Mouse (Mus musculus) MEL (cell line): Measurements from ENCODE around the gene Fcnb. TPM values are rescaled to one million over a fixed set of nuclear protein-coding genes. Genes with fewer than 3 reads are reported as not detected.

ENCODE experiments used
- DNase-seq: peaks from one replicate; pipeline ENCODE4 v3.0.0; 2011; ENCODE audit warnings: low read depth, low spot score
- H3K27ac ChIP-seq: 2 replicates; pipeline ENCODE4 v1.5.1; 2012; ENCODE audit warnings: low read depth, mild to moderate bottlenecking, control low read depth, low read length, moderate library complexity; ENCODE audit not compliant: control insufficient read depth
- H3K27me3 ChIP-seq, 2 experiments: fragments of 150-350 bp in 1 of 2; sonication (generic) in 1 of 2; 2 replicates each; pipeline ENCODE4 v1.6.1; 2012; ENCODE audit warnings: low read length in 2 of 2, mild to moderate bottlenecking in 2 of 2, improper control_type of control experiment in 1 of 2, moderate library complexity in 1 of 2; ENCODE audit not compliant: insufficient read depth in 2 of 2, control insufficient read depth in 1 of 2
- H3K36me3 ChIP-seq, 2 experiments: 2 replicates each; pipeline ENCODE4 v1.6.1; 2012 to 2014; ENCODE audit warnings: low read length in 2 of 2, improper control_type of control experiment in 1 of 2, inconsistent platforms in 1 of 2, mild to moderate bottlenecking in 1 of 2; ENCODE audit not compliant: insufficient read depth in 2 of 2, control insufficient read depth in 1 of 2
- H3K4me1 ChIP-seq, 2 experiments: fragments of 150-350 bp in 1 of 2; sonication (generic) in 1 of 2; 2 replicates each; pipeline ENCODE4 v1.6.1; 2012; ENCODE audit warnings: low read length in 2 of 2, improper control_type of control experiment in 1 of 2, mild to moderate bottlenecking in 1 of 2; ENCODE audit not compliant: insufficient read depth in 2 of 2, control insufficient read depth in 1 of 2
- H3K4me3 ChIP-seq, 2 experiments: fragments of 150-350 bp in 1 of 2; sonication (generic) in 1 of 2; 2 replicates each; pipeline ENCODE4 v1.5.1; 2012; ENCODE audit warnings: low read depth in 2 of 2, low read length in 2 of 2, mild to moderate bottlenecking in 2 of 2, moderate library complexity in 2 of 2, control low read depth in 1 of 2, improper control_type of control experiment in 1 of 2; ENCODE audit not compliant: control insufficient read depth in 1 of 2, insufficient read depth in 1 of 2
- H3K79me2 ChIP-seq: 2 replicates; pipeline ENCODE4 v1.6.1; 2012; ENCODE audit warnings: mild to moderate bottlenecking, low read length, moderate library complexity; ENCODE audit not compliant: control insufficient read depth, poor library complexity, insufficient read depth
- H3K9ac ChIP-seq: 2 replicates; pipeline ENCODE4 v1.6.1; 2012; ENCODE audit warnings: low read depth, mild to moderate bottlenecking, control low read depth, low read length, moderate library complexity; ENCODE audit not compliant: control insufficient read depth, poor library complexity, severe bottlenecking
- H3K9me3 ChIP-seq: fragments of 150-350 bp; sonication (generic); replicated peaks from 2 replicates; pipeline ENCODE4 v1.6.1; 2012; ENCODE audit warnings: mild to moderate bottlenecking, low read length, improper control_type of control experiment, moderate library complexity; ENCODE audit not compliant: insufficient read depth
- BHLHE40 ChIP-seq: IDR thresholded peaks from 2 replicates; pipeline ENCODE4 v1.6.1; 2012; ENCODE audit warnings: low read depth, mild to moderate bottlenecking, inconsistent platforms, low read length, improper control_type of control experiment, borderline replicate concordance
- CTCF ChIP-seq, 3 experiments: IDR thresholded peaks in 2 of 3; conservative IDR thresholded peaks in 1 of 3; 2 replicates each; pipeline ENCODE4 v1.5.1; 2011 to 2012; ENCODE audit warnings: low read length in 3 of 3, low read depth in 2 of 3, mild to moderate bottlenecking in 2 of 3, improper control_type of control experiment in 1 of 3, inconsistent platforms in 1 of 3, mixed read lengths in 1 of 3, moderate library complexity in 1 of 3; ENCODE audit not compliant: control insufficient read depth in 1 of 3, insufficient read depth in 1 of 3, poor library complexity in 1 of 3, severe bottlenecking in 1 of 3
- E2F4 ChIP-seq: IDR thresholded peaks from 2 replicates; pipeline ENCODE4 v1.6.1; 2011; ENCODE audit warnings: low read depth, low read length, improper control_type of control experiment, borderline replicate concordance
- EP300 ChIP-seq, 2 experiments: IDR thresholded peaks; 2 replicates each; pipeline ENCODE4 v1.6.1; 2011; ENCODE audit warnings: improper control_type of control experiment in 2 of 2, low read length in 2 of 2, low read depth in 1 of 2, mild to moderate bottlenecking in 1 of 2
- ETS1 ChIP-seq: IDR thresholded peaks from 2 replicates; pipeline ENCODE4 v1.6.1; 2012; ENCODE audit warnings: low read depth, mild to moderate bottlenecking, inconsistent platforms, low read length, improper control_type of control experiment, moderate library complexity
- GABPA ChIP-seq: IDR thresholded peaks from 2 replicates; pipeline ENCODE4 v1.6.1; 2012; ENCODE audit warnings: low read depth, mild to moderate bottlenecking, inconsistent platforms, low read length, improper control_type of control experiment, moderate library complexity
- GATA1 ChIP-seq: IDR thresholded peaks from 2 replicates; pipeline ENCODE4 v1.6.1; 2011; ENCODE audit warnings: low read depth, low read length, improper control_type of control experiment
- JUND ChIP-seq: IDR thresholded peaks from 2 replicates; pipeline ENCODE4 v1.6.1; 2011; ENCODE audit warnings: low read depth, mild to moderate bottlenecking, improper control_type of control experiment, low read length
- KAT2A ChIP-seq: conservative IDR thresholded peaks from 2 replicates; pipeline ENCODE4 v1.6.1; 2012; ENCODE audit warnings: low read depth, low read length, improper control_type of control experiment, inconsistent platforms
- MAFK ChIP-seq: IDR thresholded peaks from 2 replicates; pipeline ENCODE4 v1.6.1; 2011; ENCODE audit warnings: low read depth, mild to moderate bottlenecking, low read length, improper control_type of control experiment, borderline replicate concordance
- MXI1 ChIP-seq: IDR thresholded peaks from 2 replicates; pipeline ENCODE4 v1.6.1; 2011; ENCODE audit warnings: mild to moderate bottlenecking, low read depth, low read length, improper control_type of control experiment
- MYB ChIP-seq: IDR thresholded peaks from 2 replicates; pipeline ENCODE4 v1.6.1; 2011; ENCODE audit warnings: mild to moderate bottlenecking, low read depth, low read length, improper control_type of control experiment
- POLR2A ChIP-seq, 2 experiments: IDR thresholded peaks; 2 replicates each; pipeline ENCODE4 v1.6.1; 2011 to 2012; ENCODE audit warnings: low read length in 2 of 2, mild to moderate bottlenecking in 2 of 2, control low read depth in 1 of 2, improper control_type of control experiment in 1 of 2, low read depth in 1 of 2, moderate library complexity in 1 of 2; ENCODE audit not compliant: control insufficient read depth in 1 of 2, insufficient read depth in 1 of 2, poor library complexity in 1 of 2
- POLR2AphosphoS2 ChIP-seq: IDR thresholded peaks from 2 replicates; pipeline ENCODE4 v1.6.1; 2011; ENCODE audit warnings: low read length, improper control_type of control experiment
- RAD21 ChIP-seq: IDR thresholded peaks from 2 replicates; pipeline ENCODE4 v1.6.1; 2011; ENCODE audit warnings: mild to moderate bottlenecking, low read depth, low read length, improper control_type of control experiment
- RCOR1 ChIP-seq: IDR thresholded peaks from 2 replicates; pipeline ENCODE4 v1.6.1; 2012; ENCODE audit warnings: low read depth, mild to moderate bottlenecking, inconsistent platforms, low read length, improper control_type of control experiment
- SIN3A ChIP-seq: IDR thresholded peaks from 2 replicates; pipeline ENCODE4 v1.6.1; 2012; ENCODE audit warnings: low read length, improper control_type of control experiment, inconsistent platforms
- SMC3 ChIP-seq: IDR thresholded peaks from 2 replicates; pipeline ENCODE4 v1.6.1; 2011; ENCODE audit warnings: low read depth, low read length, improper control_type of control experiment
- TAL1 ChIP-seq: IDR thresholded peaks from 2 replicates; pipeline ENCODE4 v1.6.1; 2012; ENCODE audit warnings: mild to moderate bottlenecking, inconsistent platforms, low read length, moderate library complexity, mixed read lengths
- TBP ChIP-seq: IDR thresholded peaks from 2 replicates; pipeline ENCODE4 v1.8.0; 2011; ENCODE audit warnings: low read depth, low read length, improper control_type of control experiment
- USF2 ChIP-seq, 2 experiments: IDR thresholded peaks; 2 replicates each; pipeline ENCODE4 v1.6.1; 2011 to 2012; ENCODE audit warnings: improper control_type of control experiment in 2 of 2, low read length in 2 of 2, borderline replicate concordance in 1 of 2, inconsistent platforms in 1 of 2, low read depth in 1 of 2, mild to moderate bottlenecking in 1 of 2; ENCODE audit not compliant: insufficient read depth in 1 of 2
- ZC3H11A ChIP-seq: IDR thresholded peaks from 2 replicates; pipeline ENCODE4 v1.6.1; 2012; ENCODE audit warnings: low read depth, mild to moderate bottlenecking, inconsistent platforms, low read length, improper control_type of control experiment
- ZKSCAN1 ChIP-seq: IDR thresholded peaks from 2 replicates; pipeline ENCODE4 v1.6.1; 2012; ENCODE audit warnings: low read depth, mild to moderate bottlenecking, inconsistent platforms, low read length, improper control_type of control experiment, moderate library complexity
- ZMIZ1 ChIP-seq: IDR thresholded peaks from 2 replicates; pipeline ENCODE4 v1.6.1; 2012; ENCODE audit warnings: low read depth, mild to moderate bottlenecking, inconsistent platforms, low read length, improper control_type of control experiment, moderate library complexity
- ZNF384 ChIP-seq: IDR thresholded peaks from 2 replicates; pipeline ENCODE4 v1.6.1; 2012; ENCODE audit warnings: low read depth, mild to moderate bottlenecking, inconsistent platforms, low read length, improper control_type of control experiment
- polyA plus RNA-seq, 2 experiments: library from polyadenylated mRNA; stranded (reverse) in 1 of 2; unstranded in 1 of 2; fragments of >175 nt in 1 of 2; fragments of >200 nt in 1 of 2; gene quantifications; 2 replicates each; pipeline versions ENCODE4 v1.2.1 to v1.2.4; 2012; ENCODE audit warnings: low replicate concordance in 2 of 2, low read depth in 1 of 2; ENCODE audit not compliant: insufficient read length in 2 of 2, insufficient read depth in 1 of 2, missing spikeins in 1 of 2
- total RNA-seq: library from RNA; depleted of rRNA; stranded (reverse); fragments of 300-350 nt; gene quantifications from 2 replicates; pipeline ENCODE4 v1.2.3, GENCODE M21; 2012

Fcnb gene
- total and polyA plus RNA-seq, 3 experiments = not detected

GRCm38 (mm10) chr2:28086112-28086511, 1.4 kb upstream of the Fcnb start:
- H3K27me3 ChIP-seq = peaks cover 0 to 4% of the 10 kb centered on the region in 2 experiments; a peak in 1 of 4 replicates
- H3K27ac ChIP-seq = no peak overlapping the region
- DNase-seq = no peak
- H3K9me3 ChIP-seq = no peaks in the 10 kb centered on the region
- no peak overlapping the region for H3K9ac ChIP-seq
- no peaks in the 10 kb centered on the region for H3K4me1 ChIP-seq
- no peak overlapping the region for H3K4me3 ChIP-seq
- H3K79me2 ChIP-seq = no peaks in the 10 kb centered on the region
- TF ChIP-seq SMC3 = no peak
- 0 out of 6 replicates have a peak, but pooled peaks of 2 of the 3 experiments have one; percentile 4 to 18 for TF ChIP-seq CTCF (IDR thresholded peaks at IDR 0.05 in 2 of 3, conservative IDR thresholded peaks at IDR 0.05 in 1 of 3; ENCODE audit: control insufficient read depth in 1 of 3, insufficient read depth in 1 of 3, low read depth in 2 of 3, low read length in 3 of 3, poor library complexity in 1 of 3, severe bottlenecking in 1 of 3)
- TF ChIP-seq, all 39 proteins: peak for 1
- no peaks in the 10 kb centered on the region for H3K36me3 ChIP-seq

- TF ChIP-seq TAL1 (peak; percentile 33; the same call in 1 of the 2 replicates), BHLHE40 (no peak)
- Histone ChIP-seq H3K4me1 (peaks cover 0 to 5% of the 10 kb centered on the region in 2 experiments; a peak in 2 of 4 replicates), H3K36me3 (no peaks in the 10 kb centered on the region; a peak in 1 of 4 replicates), H3K27ac (peak overlapping the region; percentile 46; the same call in 1 of the 2 replicates), H3K9me3 (no peaks in the 10 kb centered on the region), H3K9ac (no peak overlapping the region), H3K79me2 (no peaks in the 10 kb centered on the region), H3K4me3 (no peak overlapping the region), H3K27me3 (no peaks in the 10 kb centered on the region)
- DNase-seq = peak; percentile 38
Measured at GRCm38 (mm10) chr2:28075616-28076187, 9.0 kb downstream of the Fcnb start.

- H3K27ac ChIP-seq = peak overlapping the region; percentile 100
- DNase-seq = peak; percentile 92
- TF ChIP-seq E2F4 = no peak
- no peak for TF ChIP-seq GATA1
- TF ChIP-seq USF2 (IDR thresholded peaks at IDR 0.05; ENCODE audit: borderline replicate concordance in 1 of 2, insufficient read depth in 1 of 2, low read depth in 1 of 2, low read length in 2 of 2) = no peak
- no peak for TF ChIP-seq POLR2AphosphoS2
- no peak for TF ChIP-seq ZC3H11A
- TF ChIP-seq RCOR1 = no peak
- TF ChIP-seq BHLHE40 = no peak
- no peak for TF ChIP-seq CTCF (IDR thresholded peaks at IDR 0.05 in 2 of 3, conservative IDR thresholded peaks at IDR 0.05 in 1 of 3; ENCODE audit: control insufficient read depth in 1 of 3, insufficient read depth in 1 of 3, low read depth in 2 of 3, low read length in 3 of 3, poor library complexity in 1 of 3, severe bottlenecking in 1 of 3)
- TF ChIP-seq MAFK = no peak
- peak; percentile 37; the same call in 1 of the 2 replicates for TF ChIP-seq SIN3A
- TF ChIP-seq GABPA = no peak
- peak; percentile 54; the same call in 1 of the 2 replicates for TF ChIP-seq MXI1
- TF ChIP-seq ZMIZ1 = peak; percentile 19; the same call in 1 of the 2 replicates
- peak in 1 of 2 experiments; percentile 47; a peak in 2 of 4 replicates for TF ChIP-seq POLR2A (IDR thresholded peaks at IDR 0.05; ENCODE audit: control insufficient read depth in 1 of 2, insufficient read depth in 1 of 2, low read depth in 1 of 2, low read length in 2 of 2, poor library complexity in 1 of 2)
- TF ChIP-seq EP300 (IDR thresholded peaks at IDR 0.05; ENCODE audit: low read depth in 1 of 2, low read length in 2 of 2) = no peak
- TF ChIP-seq SMC3 = no peak
- no peak for TF ChIP-seq JUND
- peak; percentile 73 for TF ChIP-seq ETS1
- TF ChIP-seq ZNF384 = no peak
- TF ChIP-seq MYB = no peak
- no peak for TF ChIP-seq RAD21
- no peak for TF ChIP-seq KAT2A
- peak; percentile 75 for TF ChIP-seq TBP
- TF ChIP-seq ZKSCAN1 = no peak
Measured at GRCm38 (mm10) chr2:28068537-28068878, 16.2 kb downstream of the Fcnb start.

More at GRCm38 (mm10) chr2:28068537-28068878, 16.2 kb downstream of the Fcnb start:
- H3K9me3 ChIP-seq = no peaks in the 10 kb centered on the region
- peaks cover 37 to 55% of the 10 kb centered on the region in 2 experiments for H3K4me1 ChIP-seq
- no peaks in the 10 kb centered on the region for H3K27me3 ChIP-seq
- H3K36me3 ChIP-seq = peaks cover 0 to 50% of the 10 kb centered on the region in 2 experiments; a peak in 2 of 4 replicates
- peak overlapping the region; percentile 53 for H3K9ac ChIP-seq
- peaks cover 3% of the 10 kb centered on the region; the same call in 1 of the 2 replicates for H3K79me2 ChIP-seq
- no peak overlapping the region for H3K4me3 ChIP-seq
